In genomic region chr8:116484087-116484486, GRCm38 (mm10) we compare ENCODE assay signal across 9 mouse cellular contexts. TPM values are rescaled to one million over a fixed set of nuclear protein-coding genes. Genes with fewer than 3 reads are reported as not detected.
A peak's percentile ranks its signal among the peaks of the same experiment; 100 is the strongest.
DNase-seq lines count a peak whose midpoint lies in the region; ATAC-seq and TF ChIP-seq lines count a peak whose summit lies in the region.
"Had no signal": no experiment of that assay in that cellular context is flagged by ENCODE, and none has a peak within 500 bp of the region (broad histone marks: within the 10 kb centered on the region; RNA-seq: fewer than 3 reads in every experiment).

No protein-coding gene starts in this region.

- peak overlapping the region; percentile 29; the same call in 1 of the 2 replicates for H3K4me2 ChIP-seq in forebrain, embryonic 16.5 days (ENCODE audit: low read length)
- no peak overlapping the region for H3K4me2 ChIP-seq in kidney, embryonic 16.5 days (replicated peaks; ENCODE audit: low read depth, low read length)

- H3K9ac ChIP-seq in forebrain, embryonic 16.5 days (replicated peaks; ENCODE audit: low read depth, low read length), result no peak overlapping the region
- H3K9ac ChIP-seq in kidney, embryonic 16.5 days (replicated peaks; ENCODE audit: low read length), result no peak overlapping the region

- no peak for ATAC-seq in forebrain, embryonic 16.5 days
- ATAC-seq in erythroid progenitor cell, adult 5-6 weeks (replicated peaks; ENCODE audit: low FRiP score, poor library complexity, severe bottlenecking), result no peak
- no peak for ATAC-seq in kidney, embryonic 16.5 days (ENCODE audit: low FRiP score, low TSS enrichment)

- no peaks in the 10 kb centered on the region for H3K27me3 ChIP-seq in testis, adult 2 months (ENCODE audit: control insufficient read depth, insufficient read depth, low read length)
- H3K27me3 ChIP-seq in forebrain, embryonic 16.5 days (replicated peaks; ENCODE audit: control insufficient read depth, insufficient read depth, low read length), result no peaks in the 10 kb centered on the region
- no peaks in the 10 kb centered on the region for H3K27me3 ChIP-seq in kidney, embryonic 16.5 days (ENCODE audit: insufficient read depth, low read length)

- no peak overlapping the region for H3K4me3 ChIP-seq in testis, adult 2 months (ENCODE audit: control insufficient read depth, low read depth, low read length)
- H3K4me3 ChIP-seq in forebrain, embryonic 16.5 days (replicated peaks; ENCODE audit: low read length), result no peak overlapping the region
- H3K4me3 ChIP-seq in kidney, embryonic 16.5 days (ENCODE audit: low read length), result no peak overlapping the region

- no peaks in the 10 kb centered on the region for H3K9me3 ChIP-seq in forebrain, embryonic 16.5 days (ENCODE audit: control insufficient read depth, low read length)
- no peaks in the 10 kb centered on the region for H3K9me3 ChIP-seq in kidney, embryonic 16.5 days (ENCODE audit: low read length)

- 20% methylated on average over 2 of the region's 2 CpGs for WGBS in forebrain, embryonic 16.5 days
- 28% methylated on average over 2 of the region's 2 CpGs for WGBS in kidney, embryonic 16.5 days

- TF ChIP-seq CTCF in testis, adult 2 months (IDR thresholded peaks at IDR 0.05; ENCODE audit: control insufficient read depth, insufficient read depth, insufficient replicate concordance, low read depth, low read length), result peak; percentile 6; the same call in 1 of the 2 replicates

- H3K27ac ChIP-seq in testis, adult 2 months (ENCODE audit: control insufficient read depth, insufficient read depth, low read depth, low read length), result no peak overlapping the region
- no peak overlapping the region for H3K27ac ChIP-seq in forebrain, embryonic 16.5 days (ENCODE audit: low read length)
- no peak overlapping the region for H3K27ac ChIP-seq in kidney, embryonic 16.5 days (ENCODE audit: low read length)

- no peaks in the 10 kb centered on the region for H3K36me3 ChIP-seq in testis, adult 2 months (ENCODE audit: control insufficient read depth, insufficient read depth, low read length)
- H3K36me3 ChIP-seq in forebrain, embryonic 16.5 days (ENCODE audit: control insufficient read depth, insufficient read depth), result no peaks in the 10 kb centered on the region
- no peaks in the 10 kb centered on the region for H3K36me3 ChIP-seq in kidney, embryonic 16.5 days (ENCODE audit: insufficient read depth, low read length)
- H3K36me3 ChIP-seq: G1E had no signal

- TF ChIP-seq POLR2A in testis, adult 2 months (IDR thresholded peaks at IDR 0.05; ENCODE audit: control insufficient read depth, low read depth, low read length), result no peak

- DNase-seq in cerebellum, postnatal 10 days, result peak; percentile 39 to 56
- no peak for DNase-seq in cerebellum, adult 11 months
- DNase-seq in testis, postnatal 10 days (ENCODE audit: low spot score), result no peak
- DNase-seq in naive thymus-derived CD4-positive, alpha-beta T cell, adult 2 months (ENCODE audit: low read depth), result peak; percentile 66

- H3K4me1 ChIP-seq in testis, adult 2 months (ENCODE audit: control insufficient read depth, insufficient read depth, low read length), result no peaks in the 10 kb centered on the region
- H3K4me1 ChIP-seq in forebrain, embryonic 16.5 days (replicated peaks; ENCODE audit: control insufficient read depth, insufficient read depth, low read length), result 0 out of 2 replicates have a peak, but pooled peaks cover 3% of the 10 kb centered on the region
- no peaks in the 10 kb centered on the region; the same call in 1 of the 2 replicates for H3K4me1 ChIP-seq in kidney, embryonic 16.5 days (ENCODE audit: insufficient read depth, low read length)

RNA-seq across cellular contexts. Expression of gene Dynlrb2, which starts 20.7 kb away (rescaled TPM):
- polyA plus RNA-seq in testis, adult 2 months (2012; rRNA removed), result 235 and 246 TPM in 2 replicates
- 5.9 and 7.1 TPM in 2 replicates for polyA plus RNA-seq in forebrain, embryonic 16.5 days (2015; fragmentation: Nextera tagmentation; extraction: Ambion mirVana)
- total RNA-seq in erythroid progenitor cell, adult 5-6 weeks (2015; ENCODE audit: low replicate concordance), result not detected in 2 replicates
- total RNA-seq in erythroid progenitor cell, adult 5-6 weeks (2017; ENCODE audit: low replicate concordance), result not detected in 2 replicates
- 0.51 and 1.7 TPM in 2 replicates for polyA plus RNA-seq in kidney, embryonic 16.5 days (2015; fragmentation: Nextera tagmentation; extraction: Ambion mirVana)
- total RNA-seq: G1E had no signal
- polyA plus RNA-seq: G1E had no signal

Comparison
In these comparisons a context has a peak if more than half of its experiments do, and no peak if none do; other contexts are left out.
1. DNase-seq: peak in cerebellum, postnatal 10 days (2 of 2) and naive thymus-derived CD4-positive, alpha-beta T cell, adult 2 months (single experiment); none in cerebellum, adult 11 months (single experiment) and testis, postnatal 10 days (single experiment).
2. RNA of gene Dynlrb2, which starts 20.7 kb away (polyA plus RNA-seq): 235 to 246 TPM in testis, adult 2 months; 5.9 to 7.1 TPM in forebrain, embryonic 16.5 days and 0.51 to 1.7 TPM in kidney, embryonic 16.5 days; every median in the first group is over 10 times any median in the second.